Mouse (Mus musculus) fibroblast of lung, adult 2 months (primary cell): Measurements from ENCODE around the gene Akr1c12.
"Not testable (repeated sequence)": the region's sequence is repeated elsewhere in the genome, so short reads cannot be mapped to it uniquely, and the experiment has no call there.

Source experiments
- DNase-seq: peaks from one replicate; pipeline ENCODE4 v3.0.0-alpha.2; 2011; ENCODE audit warnings: low read depth

Akr1c12 gene

GRCm38 (mm10) chr13:4279284-4279683 is at the start of gene Akr1c12:
TSS of gene Akr1c12 (minus strand) at chr13:4279433.
- no peak for DNase-seq

DNA sequence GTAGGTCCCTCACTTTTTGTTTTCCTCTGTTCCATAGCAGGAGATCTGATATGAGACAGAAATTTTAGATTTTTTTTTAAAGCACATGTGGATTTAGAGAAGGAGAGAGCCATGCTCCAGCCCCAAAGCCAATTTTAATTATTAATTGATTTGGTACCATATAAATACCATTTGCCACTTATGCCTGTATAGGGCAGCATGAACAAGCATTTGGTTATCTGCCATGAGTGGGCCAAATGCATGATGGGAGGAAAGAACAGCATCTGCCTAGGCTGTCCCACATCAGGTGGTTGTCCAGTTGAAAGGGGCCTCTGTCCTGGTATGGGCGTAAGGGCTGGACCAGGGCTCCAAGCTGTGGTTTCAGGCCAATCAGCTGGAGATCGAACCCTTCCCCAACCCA is 39.5 kb upstream of the Akr1c12 start:
- DNase-seq: no peak

DNA sequence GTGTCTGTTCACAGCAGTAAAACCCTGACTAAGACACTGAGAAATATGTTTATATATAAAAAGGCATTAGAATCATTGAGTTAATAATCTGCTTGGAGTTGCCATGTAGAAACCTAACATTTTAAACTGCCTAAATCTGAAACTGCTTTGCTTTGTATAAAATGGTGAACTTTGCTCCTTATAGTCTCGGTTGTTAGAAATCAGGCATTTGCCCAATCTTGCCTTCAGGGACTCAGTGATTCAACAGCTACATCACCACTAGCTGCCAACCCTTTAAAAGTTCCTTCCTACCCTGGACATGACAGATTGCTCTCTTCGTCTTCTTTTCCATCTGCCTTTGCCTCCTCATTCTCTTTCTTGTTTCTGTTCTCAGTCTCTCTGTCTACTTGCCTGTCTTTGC is 34.7 kb upstream of the Akr1c12 start:
- no peak for DNase-seq

DNA sequence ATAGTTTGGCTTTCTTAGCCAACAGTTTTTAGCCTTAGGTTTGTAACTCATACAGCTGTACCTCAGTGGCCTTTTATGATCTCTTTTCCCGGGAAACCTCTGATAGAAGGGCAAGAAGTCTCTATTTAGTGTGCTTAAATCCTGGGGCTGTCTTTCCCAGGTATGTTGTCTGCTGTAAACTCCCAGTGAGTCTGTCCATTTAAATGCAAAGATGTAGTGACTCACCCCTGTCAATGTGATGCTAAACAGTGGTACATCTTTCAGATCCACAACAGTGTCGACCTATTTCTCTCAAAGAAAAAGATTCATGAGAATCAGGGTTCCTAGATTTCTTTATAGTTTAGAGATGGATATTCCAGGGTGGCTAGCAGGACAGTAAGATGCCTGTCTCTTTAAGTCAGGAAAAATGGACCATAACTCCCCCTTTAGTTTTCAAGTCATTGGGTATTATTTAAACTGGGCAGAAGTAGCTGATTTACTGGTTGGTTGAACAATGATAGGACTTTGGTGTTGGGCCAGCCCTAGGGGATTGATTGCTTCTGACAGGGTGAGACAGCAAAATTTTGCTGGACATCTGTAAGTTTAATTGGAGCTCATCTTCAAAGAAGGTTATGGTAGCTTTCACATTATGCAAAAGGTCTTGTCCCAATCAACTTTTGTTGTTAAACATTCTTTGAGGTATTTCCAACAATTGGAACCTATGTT is 25.8 kb upstream of the Akr1c12 start:
- no peak for DNase-seq

GRCm38 (mm10) chr13:4296991-4297390 is 17.8 kb upstream of the Akr1c12 start:
- DNase-seq: no peak

DNA sequence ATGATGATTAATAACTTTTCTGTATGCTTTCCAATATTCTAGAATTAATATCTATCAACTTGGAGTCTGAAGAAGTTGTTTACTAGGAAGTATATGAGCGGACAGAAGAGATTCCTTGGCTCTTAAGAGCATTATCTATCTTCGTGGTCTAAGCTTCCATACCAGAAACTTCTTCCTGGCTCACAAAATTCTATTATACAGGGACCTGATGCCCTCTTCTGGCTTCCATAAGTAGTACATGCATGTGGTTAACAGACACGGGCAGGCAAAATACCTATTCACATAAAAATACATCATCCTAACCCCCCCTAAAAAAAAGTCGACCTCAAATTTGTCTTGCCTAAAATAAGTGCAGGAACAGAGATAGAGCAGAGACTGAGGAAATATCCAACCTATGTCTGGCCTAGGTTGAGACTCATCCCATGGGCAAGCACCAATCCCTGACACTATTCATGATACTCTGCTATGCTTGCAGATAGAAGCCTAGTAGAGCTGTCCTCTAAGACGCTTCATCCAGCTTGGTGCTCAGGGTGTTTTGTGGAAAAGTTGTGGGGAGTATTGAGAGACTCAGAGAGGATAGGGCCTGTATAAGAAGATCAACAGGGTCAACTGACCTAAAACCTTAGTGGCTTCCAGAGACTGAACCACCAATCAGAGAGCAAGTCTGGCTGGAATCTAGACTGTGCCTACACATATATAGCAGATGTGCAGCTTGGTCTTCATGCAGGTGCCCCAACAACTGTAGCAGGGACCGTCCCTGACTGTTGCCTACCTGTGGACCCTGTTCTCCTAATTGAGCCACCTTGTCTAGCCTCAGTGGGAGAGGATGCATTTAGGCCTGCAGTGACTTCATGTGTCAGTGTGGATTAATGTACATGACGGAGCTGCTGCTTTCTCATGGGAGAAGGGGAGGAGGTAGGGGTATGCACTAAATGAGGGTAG is 2.5 kb upstream of the Akr1c12 start:
- DNase-seq: no peak

GRCm38 (mm10) chr13:4277526-4277925 is 1.7 kb downstream of the Akr1c12 start:
- no peak for DNase-seq

GRCm38 (mm10) chr13:4270860-4271259 is 8.4 kb downstream of the Akr1c12 start:
- no peak for DNase-seq

- DNase-seq: not testable (repeated sequence)
Observed at GRCm38 (mm10) chr13:4265455-4265854, 13.8 kb downstream of the Akr1c12 start.

DNA sequence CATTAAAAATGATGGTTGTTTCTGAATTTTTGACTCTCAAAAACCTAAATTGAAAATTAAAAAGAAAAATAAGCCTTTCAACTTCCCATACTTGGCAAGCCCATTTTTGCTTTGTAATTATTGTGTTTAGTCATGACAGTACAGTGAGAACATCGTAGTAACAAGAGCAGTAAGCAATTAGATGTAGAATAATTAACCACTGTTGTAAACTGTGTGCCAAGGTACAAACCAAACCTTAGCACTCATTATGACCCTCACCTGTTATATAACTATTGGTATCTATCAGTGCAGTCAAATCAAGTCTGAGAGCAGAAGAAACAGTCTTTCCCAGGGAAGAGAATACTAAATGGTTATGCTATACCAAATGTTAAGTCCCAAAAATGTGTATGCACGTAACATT is 14.2 kb downstream of the Akr1c12 start:
- no peak for DNase-seq

DNA sequence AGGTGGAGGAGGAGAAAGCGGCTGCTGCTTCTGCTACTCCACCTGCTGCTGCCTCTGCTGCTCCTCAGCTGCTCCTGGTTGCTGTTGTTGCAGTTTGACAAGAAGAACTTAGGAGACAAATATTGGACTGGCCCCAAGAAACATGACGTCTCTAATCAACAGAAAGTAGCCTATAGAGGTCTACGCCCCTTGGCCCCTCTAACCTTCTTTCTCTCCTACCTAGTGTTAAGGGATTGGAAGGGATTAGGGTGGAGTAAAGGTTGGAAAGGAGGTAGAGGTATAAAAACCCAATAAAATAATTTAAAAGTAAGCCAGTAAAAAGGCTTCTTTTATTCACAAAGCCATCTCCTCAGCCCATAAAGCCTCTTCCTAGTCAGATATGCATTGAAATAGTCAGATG is 14.6 kb downstream of the Akr1c12 start:
- DNase-seq: no peak

DNA sequence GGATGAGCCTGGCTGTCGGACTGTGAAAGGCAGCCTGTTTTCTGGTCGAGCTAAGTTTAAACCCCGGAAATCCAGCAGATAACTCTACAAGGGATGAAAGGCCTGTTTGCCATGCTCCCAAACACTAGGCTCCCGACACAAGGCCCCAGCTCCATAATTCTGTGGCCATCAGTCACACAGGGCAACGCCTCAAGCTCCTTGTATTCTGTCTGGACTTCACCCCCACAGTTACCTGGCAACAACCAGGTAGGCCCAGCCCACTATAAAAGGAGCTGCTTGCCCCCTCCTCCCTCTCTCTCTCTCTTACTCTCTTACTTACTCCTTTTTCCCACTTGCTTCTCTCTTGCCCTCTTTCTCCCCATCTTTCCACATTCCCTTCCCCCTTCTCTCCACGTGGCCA is 21.9 kb downstream of the Akr1c12 start:
- DNase-seq: no peak

GRCm38 (mm10) chr13:4256894-4257293 is 22.3 kb downstream of the Akr1c12 start:
- DNase-seq: not testable (repeated sequence)

DNA sequence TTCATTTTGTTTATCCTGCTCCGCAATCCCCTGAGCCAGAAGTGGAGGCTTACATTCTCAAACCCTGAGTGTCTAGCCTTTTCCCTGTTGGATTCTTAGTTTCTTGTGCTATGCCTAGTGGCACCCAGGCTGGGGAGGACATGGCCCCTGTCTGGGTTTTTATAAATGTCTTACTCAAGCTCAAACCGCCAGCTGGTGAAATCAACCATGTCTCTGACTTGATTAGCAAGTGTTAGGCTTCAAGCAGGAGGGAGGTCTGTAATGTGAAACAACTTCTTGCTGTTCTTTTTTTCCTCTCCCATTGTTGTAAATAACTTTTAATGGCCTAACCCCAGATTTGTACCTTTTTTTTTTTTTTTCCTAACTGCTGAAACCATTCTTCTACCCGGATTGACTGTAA is 29.9 kb downstream of the Akr1c12 start:
- no peak for DNase-seq

GRCm38 (mm10) chr13:4244861-4245559 is 34.2 kb downstream of the Akr1c12 start:
- DNase-seq: no peak

DNA sequence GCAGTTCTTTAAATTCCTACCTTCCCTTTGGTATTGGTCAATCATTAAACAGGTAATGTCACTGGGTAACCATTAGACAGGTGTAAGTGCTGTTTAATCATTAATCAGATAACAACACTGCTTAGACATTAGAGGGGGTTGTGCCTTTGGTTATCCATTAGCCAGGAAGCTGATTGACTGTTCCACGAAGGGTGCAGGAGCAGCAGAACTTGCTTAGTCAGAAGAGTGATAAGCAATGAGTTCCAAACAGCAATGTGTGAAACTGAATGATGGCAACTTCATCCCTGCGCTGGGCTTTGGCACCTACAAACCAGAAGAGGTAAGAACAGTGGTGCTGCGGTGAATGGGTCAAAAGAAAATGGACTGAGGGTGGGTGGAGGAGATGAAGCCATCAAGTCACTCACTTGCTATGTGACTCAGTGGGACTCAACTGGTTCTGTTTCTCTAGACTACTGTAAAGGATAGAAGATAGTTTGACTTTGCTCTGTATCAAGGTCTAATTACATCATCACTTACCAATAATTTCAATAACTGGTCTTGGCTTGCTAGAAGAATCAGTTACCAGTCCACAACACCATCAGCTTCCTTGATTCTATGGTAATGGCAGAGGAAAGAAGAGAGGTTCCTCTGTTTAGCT is 45.6 kb downstream of the Akr1c12 start:
- DNase-seq: no peak

GRCm38 (mm10) chr13:4233135-4233534 is 46.1 kb downstream of the Akr1c12 start:
- no peak for DNase-seq

DNA sequence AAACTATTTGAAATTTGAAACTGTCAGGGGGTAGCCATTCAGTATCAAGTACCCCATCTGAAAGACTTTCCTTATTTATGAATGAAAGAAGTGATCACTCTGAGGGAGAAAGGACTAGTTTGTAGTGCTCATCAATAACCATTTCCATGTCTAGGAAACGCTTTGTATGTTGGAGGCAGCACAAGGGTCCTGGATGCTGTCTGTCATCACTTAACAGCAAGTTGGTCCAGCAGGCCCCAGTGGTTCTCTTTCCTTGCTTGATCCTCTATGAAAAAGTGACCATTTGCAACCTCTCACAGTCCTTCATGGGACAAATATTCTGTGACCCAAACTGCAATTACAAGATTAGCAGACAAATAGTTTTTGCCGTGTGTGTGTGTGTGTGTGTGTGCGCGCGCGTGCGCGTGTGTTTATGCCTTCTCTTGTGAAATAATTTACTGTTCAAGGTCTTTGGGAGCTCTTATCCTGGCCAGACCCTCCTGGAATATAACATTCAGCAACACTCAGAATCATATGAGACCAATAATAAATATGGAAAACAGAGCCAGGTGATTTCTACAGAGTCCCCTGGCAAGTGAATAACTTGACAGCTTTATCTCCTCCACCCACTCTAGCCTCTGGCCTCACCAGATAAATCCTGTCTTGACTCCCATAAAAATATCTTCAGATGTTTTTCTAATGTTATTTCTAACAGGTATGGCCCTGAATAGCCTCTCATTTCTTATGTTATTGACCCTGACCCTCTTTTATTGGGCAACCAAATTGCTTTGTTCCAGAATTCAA is 48.2 kb downstream of the Akr1c12 start:
- no peak for DNase-seq

DNA sequence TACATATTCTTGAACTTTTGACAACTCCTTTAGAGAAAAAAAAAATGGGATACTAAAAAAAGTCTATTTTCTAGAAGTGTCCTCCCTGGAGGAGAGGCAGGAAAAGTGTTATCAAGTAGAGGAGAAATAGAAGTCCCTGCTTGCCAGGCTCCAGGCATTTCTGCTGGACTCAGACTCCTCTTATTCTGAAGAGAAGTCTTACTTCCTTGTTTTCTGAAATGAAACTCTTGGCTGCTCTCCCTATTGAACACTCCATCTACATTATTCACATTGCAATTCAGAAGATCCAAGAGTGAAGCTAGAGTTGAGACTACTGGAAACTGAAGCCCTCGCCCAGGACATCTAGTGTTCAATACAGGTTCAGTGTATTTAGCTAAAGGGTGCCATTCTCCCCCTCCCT is 50.8 kb downstream of the Akr1c12 start, which contains the start of gene Akr1c19:
Gene Akr1c19, plus strand, starts transcription at position 260 of the 400 bp plus-strand sequence.
- no peak for DNase-seq
